Mouse (Mus musculus): ENCODE data around the gene Rhoc. TPM values are rescaled to one million over a fixed set of nuclear protein-coding genes. Genes with fewer than 3 reads are reported as not detected.

Rhoc gene
- polyA plus RNA-seq, 1 experiment from 2014 or later, result 243 TPM

DNA sequence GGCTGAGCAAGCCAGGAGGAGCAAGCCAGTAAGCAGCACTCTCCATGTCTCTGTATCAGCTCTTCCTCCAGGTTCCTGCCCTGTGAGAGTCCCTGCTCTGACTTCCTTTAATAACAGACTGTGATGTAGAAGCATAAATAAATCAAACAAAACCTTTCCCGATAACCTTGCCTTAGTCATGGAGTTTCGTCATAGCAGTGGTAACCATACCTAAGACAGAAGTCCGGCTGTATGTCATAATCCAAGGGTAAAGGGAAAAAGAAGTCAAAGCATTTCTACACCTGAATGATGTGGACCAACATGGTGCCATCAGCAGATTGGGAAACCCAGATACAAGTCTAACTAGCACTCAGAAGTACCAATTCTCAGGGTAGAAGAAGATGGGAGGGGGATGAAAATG lies 47.6 kb downstream of the Rhoc start:
- Histone ChIP-seq H3K27ac (no peak overlapping the region), H3K4me3 (no peak overlapping the region), H3K4me1 (no peaks in the 10 kb centered on the region), H3K27me3 (ENCODE audit: insufficient read depth, poor library complexity, severe bottlenecking) (no peaks in the 10 kb centered on the region), H3K9me3 (no peaks in the 10 kb centered on the region), H3K36me3 (peaks cover 74% of the 10 kb centered on the region)
- DNase-seq (ENCODE audit: low spot score), result no peak
- 92% methylated on average over 3 of the region's 3 CpGs for WGBS

- Histone ChIP-seq H3K27ac (no peak overlapping the region), H3K9me3 (no peaks in the 10 kb centered on the region), H3K4me3 (no peak overlapping the region), H3K27me3 (ENCODE audit: insufficient read depth, poor library complexity, severe bottlenecking) (no peaks in the 10 kb centered on the region), H3K36me3 (peaks cover 80% of the 10 kb centered on the region), H3K4me1 (0 out of 2 replicates have a peak, but pooled peaks cover under 1% of the 10 kb centered on the region)
- no peak for DNase-seq (ENCODE audit: low spot score)
- WGBS, result 92% methylated on average over 5 of the region's 5 CpGs
These were observed 52.9 kb downstream of the Rhoc start for GRCm38 (mm10) chr3:104841049-104841448.

Other genes starting within 250 kb of the Rhoc start
- gene Slc16a1, start 149.7 kb upstream of the Rhoc start, polyA plus RNA-seq (2016; fragmentation: Nextera tagmentation; extraction: Ambion mirVana), result 76.5 and 91.2 TPM in 2 replicates
- gene Ppm1j, start 7.3 kb upstream of the Rhoc start, polyA plus RNA-seq (2016; fragmentation: Nextera tagmentation; extraction: Ambion mirVana), result 19.9 and 44.8 TPM in 2 replicates
- gene Fam19a3, start 6.5 kb upstream of the Rhoc start, polyA plus RNA-seq (2016; fragmentation: Nextera tagmentation; extraction: Ambion mirVana), result 0.70 and 1.4 TPM in 2 replicates
- gene Mov10, start 30.2 kb downstream of the Rhoc start, polyA plus RNA-seq (2016; fragmentation: Nextera tagmentation; extraction: Ambion mirVana), result 42.2 and 54.0 TPM in 2 replicates
- gene St7l, start 75.6 kb downstream of the Rhoc start, polyA plus RNA-seq (2016; fragmentation: Nextera tagmentation; extraction: Ambion mirVana), result 27.0 and 32.2 TPM in 2 replicates
- gene Capza1, start 76.1 kb downstream of the Rhoc start, polyA plus RNA-seq (2016; fragmentation: Nextera tagmentation; extraction: Ambion mirVana), result 202 and 217 TPM in 2 replicates
- 1.3 and 1.6 TPM in 2 replicates for gene Wnt2b, start 173.5 kb downstream of the Rhoc start, polyA plus RNA-seq (2016; fragmentation: Nextera tagmentation; extraction: Ambion mirVana)

Data from heart, embryonic 10.5 days (tissue).